Mouse (Mus musculus): ENCODE measurements around the gene Imp3.
A peak's percentile ranks its signal among the peaks of the same experiment; 100 is the strongest.

Imp3 gene

DNA sequence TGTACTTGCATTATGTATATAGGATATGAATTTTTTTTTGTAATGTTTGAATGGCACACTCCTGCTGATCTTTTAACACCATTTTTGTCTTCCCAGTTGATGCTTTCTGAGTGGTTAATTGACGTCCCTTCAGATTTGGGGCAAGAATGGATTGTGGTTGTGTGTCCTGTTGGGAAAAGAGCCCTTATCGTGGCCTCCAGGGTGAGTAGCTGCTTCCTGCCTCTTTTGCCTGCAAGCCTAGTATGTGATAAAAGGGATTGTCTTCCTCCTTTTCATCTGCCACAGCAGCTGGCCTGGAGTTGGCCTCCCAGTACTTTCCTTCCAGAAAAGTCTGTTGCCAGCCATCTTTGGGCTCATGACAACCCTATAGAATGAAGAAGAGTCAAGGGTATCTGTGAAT lies 32.9 kb downstream of the Imp3 start:
- no peak for ATAC-seq (ENCODE audit: low TSS enrichment)

DNA sequence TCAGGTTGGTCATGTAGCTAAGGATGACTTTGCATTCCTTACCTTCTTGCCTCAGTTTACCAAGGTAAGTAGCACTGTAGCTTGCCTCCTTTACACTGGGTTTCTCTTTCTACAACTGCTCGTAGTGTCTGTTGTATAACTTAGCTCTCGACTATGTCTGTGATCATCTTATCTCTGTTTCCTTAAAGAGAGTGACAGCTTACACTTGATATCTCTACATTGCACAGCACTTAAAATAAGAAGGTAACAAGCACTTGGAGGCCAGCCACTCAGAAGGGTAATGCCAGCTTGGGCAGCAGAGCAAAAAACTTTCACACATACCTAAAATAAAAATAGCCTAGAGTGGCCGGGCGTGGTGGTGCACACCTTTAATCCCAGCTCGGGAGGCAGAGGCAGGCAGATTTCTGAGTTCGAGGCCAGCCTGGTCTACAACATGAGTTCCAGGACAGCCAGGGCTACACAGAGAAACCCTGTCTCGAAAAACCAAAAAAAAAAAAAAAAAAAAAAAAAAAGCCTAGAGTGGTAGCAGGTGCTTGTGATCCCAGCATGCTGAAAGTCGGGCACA lies 36.8 kb downstream of the Imp3 start:
- no peak for ATAC-seq (ENCODE audit: low TSS enrichment)

DNA sequence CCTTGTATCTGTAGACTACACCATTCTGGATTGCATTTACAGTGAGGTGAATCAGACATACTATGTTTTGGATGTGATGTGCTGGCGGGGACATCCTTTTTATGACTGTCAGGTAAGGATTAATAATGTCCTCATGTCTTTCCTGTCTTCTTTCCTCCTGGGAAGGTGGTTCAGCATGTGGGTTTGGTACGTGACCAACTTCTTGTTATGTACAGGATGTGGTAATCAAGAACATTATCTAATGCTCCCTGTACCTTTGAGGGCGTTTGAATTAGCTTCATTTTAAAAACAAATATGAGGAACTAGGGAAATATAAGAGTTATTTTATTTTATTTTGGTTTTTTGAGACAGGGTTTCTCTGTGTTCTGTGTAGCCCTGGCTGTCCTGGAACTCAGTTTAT lies 37.9 kb downstream of the Imp3 start:
- ATAC-seq (ENCODE audit: low TSS enrichment) = no peak

DNA sequence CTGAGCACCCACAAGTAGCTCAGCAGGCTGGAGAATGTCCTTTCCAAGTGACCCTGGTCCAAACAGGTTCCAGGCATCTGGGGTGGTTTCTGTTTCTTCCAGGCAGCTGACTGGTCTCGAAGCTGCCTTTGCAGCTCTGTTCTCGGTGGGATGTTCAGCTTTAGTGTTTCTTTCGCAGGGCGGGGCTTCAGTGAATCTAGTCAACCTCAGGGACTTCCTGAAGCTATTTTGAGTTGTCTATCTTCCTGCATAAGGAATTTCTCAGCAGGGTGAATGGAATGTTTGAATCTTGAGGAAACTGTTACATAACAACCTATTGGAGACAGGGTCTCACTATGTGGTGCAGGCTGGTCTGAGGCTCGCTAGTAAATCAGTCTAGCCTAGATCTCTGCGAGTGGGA lies 42.9 kb downstream of the Imp3 start:
- no peak for ATAC-seq (ENCODE audit: low TSS enrichment)

DNA sequence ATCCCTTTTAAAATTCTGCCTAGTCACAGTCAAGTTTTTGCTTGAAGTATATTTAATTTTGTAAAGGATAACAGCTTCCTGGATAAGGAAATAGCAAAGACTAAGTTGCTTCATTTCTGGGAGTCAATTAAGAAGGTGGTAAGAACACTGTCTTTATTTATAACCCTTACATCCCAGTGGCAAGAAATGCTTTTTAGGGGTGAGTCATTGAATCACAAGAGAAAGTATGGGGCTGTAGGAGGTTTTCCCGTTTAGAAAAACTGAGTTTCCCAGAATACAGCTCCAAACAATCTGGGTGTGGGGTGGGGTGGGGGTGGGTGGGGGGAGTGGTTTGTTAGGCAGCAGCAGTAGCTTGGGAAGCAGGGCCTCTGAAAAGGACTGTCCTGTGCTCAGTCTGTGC lies 44.2 kb downstream of the Imp3 start:
- peak; percentile 93 for ATAC-seq (ENCODE audit: low TSS enrichment)
